Mouse (Mus musculus): ENCODE measurements around the gene Myo1g.

DNA sequence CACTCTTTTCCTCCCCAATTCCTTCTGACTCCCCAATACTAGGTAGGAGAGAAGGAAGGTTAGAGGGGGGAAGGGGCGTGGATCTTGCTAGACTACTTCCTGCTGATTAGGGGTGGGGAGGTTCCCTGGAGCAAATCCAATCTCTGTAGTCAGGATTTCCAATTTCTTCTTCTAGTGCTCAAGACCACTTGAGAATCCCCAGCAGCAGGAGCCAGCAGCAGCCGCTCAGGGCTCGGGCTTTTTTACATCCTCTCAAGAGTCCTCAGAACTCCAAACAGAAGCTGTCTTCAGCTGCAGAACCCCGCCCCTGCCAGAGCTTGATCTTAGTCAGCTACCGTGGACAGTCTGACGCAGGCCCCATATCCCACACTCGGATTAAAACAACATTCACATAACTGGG, 33.3 kb downstream of the Myo1g start:
- TF ChIP-seq EP300 (IDR thresholded peaks at IDR 0.05; ENCODE audit: insufficient read depth, low read depth, low read length) (no peak), POLR2A (IDR thresholded peaks at IDR 0.05; ENCODE audit: insufficient read depth, low read depth, low read length) (no peak)

Data from heart, adult 2 months (tissue).